Mouse (Mus musculus): Measurements from ENCODE around the gene Rabepk. TPM values are rescaled to one million over a fixed set of nuclear protein-coding genes. Genes with fewer than 3 reads are reported as not detected.

Rabepk gene
- polyA plus RNA-seq, 1 experiment from 2014 or later = 27.4 TPM

Other genes with a start within 250 kb of the Rabepk start
- gene Gapvd1, start 44.7 kb downstream of the Rabepk start, polyA plus RNA-seq (2016; fragmentation: Nextera tagmentation; extraction: Ambion mirVana) = 115 and 126 TPM in 2 replicates
- gene Hspa5, start 27.9 kb downstream of the Rabepk start, polyA plus RNA-seq (2016; fragmentation: Nextera tagmentation; extraction: Ambion mirVana) = 735 and 741 TPM in 2 replicates
- gene Fbxw2, start 26.4 kb upstream of the Rabepk start, polyA plus RNA-seq (2016; fragmentation: Nextera tagmentation; extraction: Ambion mirVana) = 76.8 and 81.8 TPM in 2 replicates
- gene Gm34653, start 33.1 kb upstream of the Rabepk start, polyA plus RNA-seq (2016; fragmentation: Nextera tagmentation; extraction: Ambion mirVana) = not detected in 2 replicates
- gene Cutal, start 74.5 kb upstream of the Rabepk start, polyA plus RNA-seq (2016; fragmentation: Nextera tagmentation; extraction: Ambion mirVana) = 0.23 TPM in 1 of 2 replicates, not detected in the other
- 92.0 and 97.1 TPM in 2 replicates for gene Psmd5, start 75.1 kb upstream of the Rabepk start, polyA plus RNA-seq (2016; fragmentation: Nextera tagmentation; extraction: Ambion mirVana)
- gene Phf19, start 114.1 kb upstream of the Rabepk start, polyA plus RNA-seq (2016; fragmentation: Nextera tagmentation; extraction: Ambion mirVana) = 1.6 TPM in 2 replicates
- 1.1 and 2.3 TPM in 2 replicates for gene Traf1, start 161.9 kb upstream of the Rabepk start, polyA plus RNA-seq (2016; fragmentation: Nextera tagmentation; extraction: Ambion mirVana)